Mouse (Mus musculus): Measurements from ENCODE around the gene Slc5a4b.

GRCm38 (mm10) chr10:76033119-76033455 is 77.7 kb downstream of the Slc5a4b start:
- TF ChIP-seq CTCF (IDR thresholded peaks at IDR 0.05; ENCODE audit: control insufficient read depth, insufficient read depth, insufficient read length) (no peak), MYOD1 (IDR thresholded peaks at IDR 0.05; ENCODE audit: control insufficient read depth, insufficient read length, low read depth) (no peak), FOSL1 (IDR thresholded peaks at IDR 0.05; ENCODE audit: insufficient read depth, low read length, poor library complexity, severe bottlenecking) (no peak), MAX (IDR thresholded peaks at IDR 0.05) (no peak), CEBPB (IDR thresholded peaks at IDR 0.05; ENCODE audit: low read depth) (no peak), MYOG (IDR thresholded peaks at IDR 0.05; ENCODE audit: control insufficient read depth, extremely low read depth, insufficient read length) (no peak), USF1 (IDR thresholded peaks at IDR 0.05; ENCODE audit: low read depth) (no peak)

Measured in C2C12 (cell line).